Mouse (Mus musculus): ENCODE data around the gene Pik3ap1. TPM values are rescaled to one million over a fixed set of nuclear protein-coding genes. Genes with fewer than 3 reads are reported as not detected.

The Pik3ap1 gene
- polyA plus RNA-seq, 1 experiment from 2014 or later = 3.0 TPM

DNA sequence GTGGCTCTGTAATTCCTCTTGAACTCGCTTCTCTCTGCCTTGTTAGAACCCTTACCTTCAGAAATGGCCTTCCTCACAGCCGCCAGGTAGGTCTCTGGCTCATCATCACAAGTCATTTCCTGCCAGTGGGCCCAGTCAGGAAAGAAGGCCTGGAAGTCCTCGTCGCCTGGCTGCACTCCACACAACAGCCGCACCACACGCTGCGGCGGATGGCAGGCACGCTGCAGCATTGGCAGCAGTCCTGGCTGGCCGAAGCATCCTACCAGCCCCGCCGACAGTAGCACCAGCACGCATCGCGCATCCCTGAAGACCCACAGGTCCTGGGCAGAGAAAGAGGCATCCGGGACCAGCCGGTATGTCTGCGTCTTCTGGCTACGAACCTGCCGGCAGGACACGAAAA, 9.1 kb downstream of the Pik3ap1 start:
- no peak overlapping the region for H3K4me2 ChIP-seq (ENCODE audit: low read depth, low read length)
- no peak overlapping the region for H3K27ac ChIP-seq (replicated peaks; ENCODE audit: low read depth, low read length)
- H3K9ac ChIP-seq (replicated peaks; ENCODE audit: low read length) = no peak overlapping the region
- H3K36me3 ChIP-seq (replicated peaks; ENCODE audit: control insufficient read depth, insufficient read depth, low read depth, low read length) = no peaks in the 10 kb centered on the region
- ATAC-seq (replicated peaks; ENCODE audit: insufficient number of reproducible peaks, low FRiP score, low TSS enrichment, low read depth) (no peak), DNase-seq (ENCODE audit: low spot score) (no peak)
- 82% methylated on average over 21 of the region's 21 CpGs for WGBS
- no peaks in the 10 kb centered on the region for H3K4me1 ChIP-seq (ENCODE audit: control insufficient read depth, insufficient read depth, low read length)
- H3K27me3 ChIP-seq (ENCODE audit: control insufficient read depth, insufficient read depth, low read length) = no peaks in the 10 kb centered on the region
- H3K4me3 ChIP-seq (ENCODE audit: low read depth, low read length) = no peak overlapping the region
- H3K9me3 ChIP-seq (replicated peaks; ENCODE audit: control insufficient read depth, low read length) = no peaks in the 10 kb centered on the region

- Histone ChIP-seq H3K4me2 (ENCODE audit: low read depth, low read length) (no peak overlapping the region), H3K9ac (replicated peaks; ENCODE audit: low read length) (no peak overlapping the region), H3K4me1 (ENCODE audit: control insufficient read depth, insufficient read depth, low read length) (no peaks in the 10 kb centered on the region), H3K36me3 (replicated peaks; ENCODE audit: control insufficient read depth, insufficient read depth, low read depth, low read length) (no peaks in the 10 kb centered on the region), H3K27ac (replicated peaks; ENCODE audit: low read depth, low read length) (no peak overlapping the region), H3K27me3 (ENCODE audit: control insufficient read depth, insufficient read depth, low read length) (no peaks in the 10 kb centered on the region), H3K9me3 (replicated peaks; ENCODE audit: control insufficient read depth, low read length) (no peaks in the 10 kb centered on the region), H3K4me3 (ENCODE audit: low read depth, low read length) (no peak overlapping the region)
- ATAC-seq (replicated peaks; ENCODE audit: insufficient number of reproducible peaks, low FRiP score, low TSS enrichment, low read depth) = no peak
- 81% methylated on average over 1 of the region's 1 CpGs for WGBS
- DNase-seq (ENCODE audit: low spot score) = no peak
These were observed 9.8 kb downstream of the Pik3ap1 start for GRCm38 (mm10) chr19:41375096-41375495.

DNA sequence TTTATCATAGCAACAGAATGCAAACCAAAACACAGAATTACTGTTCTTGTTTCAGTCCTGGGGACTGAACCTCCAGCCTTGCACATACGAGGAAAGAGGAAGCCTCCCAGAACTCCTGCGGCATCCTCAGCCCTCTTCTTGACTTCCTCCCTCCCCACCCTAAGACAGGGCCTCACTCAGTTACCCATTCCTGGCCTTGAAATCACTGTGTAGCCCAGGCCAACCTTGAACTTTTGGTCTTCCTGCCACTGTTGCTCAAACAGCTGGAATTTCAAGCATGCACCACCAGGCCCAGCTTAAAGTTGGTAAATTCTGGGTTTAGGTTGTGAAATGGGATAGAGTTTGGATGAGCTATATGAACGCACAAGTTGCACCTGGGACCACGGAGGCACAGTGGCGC, 10.2 kb downstream of the Pik3ap1 start:
- WGBS = 92% methylated on average over 5 of the region's 5 CpGs
- H3K9me3 ChIP-seq (replicated peaks; ENCODE audit: control insufficient read depth, low read length) = no peaks in the 10 kb centered on the region
- no peak overlapping the region for H3K4me2 ChIP-seq (ENCODE audit: low read depth, low read length)
- H3K27me3 ChIP-seq (ENCODE audit: control insufficient read depth, insufficient read depth, low read length) = no peaks in the 10 kb centered on the region
- no peak overlapping the region for H3K9ac ChIP-seq (replicated peaks; ENCODE audit: low read length)
- no peak overlapping the region for H3K4me3 ChIP-seq (ENCODE audit: low read depth, low read length)
- ATAC-seq (replicated peaks; ENCODE audit: insufficient number of reproducible peaks, low FRiP score, low TSS enrichment, low read depth) (no peak), DNase-seq (ENCODE audit: low spot score) (no peak)
- no peaks in the 10 kb centered on the region for H3K4me1 ChIP-seq (ENCODE audit: control insufficient read depth, insufficient read depth, low read length)
- no peak overlapping the region for H3K27ac ChIP-seq (replicated peaks; ENCODE audit: low read depth, low read length)
- H3K36me3 ChIP-seq (replicated peaks; ENCODE audit: control insufficient read depth, insufficient read depth, low read depth, low read length) = no peaks in the 10 kb centered on the region

GRCm38 (mm10) chr19:41372322-41372721, 12.6 kb downstream of the Pik3ap1 start:
- H3K27ac ChIP-seq (replicated peaks; ENCODE audit: low read depth, low read length) = no peak overlapping the region
- WGBS = 93% methylated on average over 4 of the region's 4 CpGs
- H3K4me2 ChIP-seq (ENCODE audit: low read depth, low read length) = no peak overlapping the region
- H3K9ac ChIP-seq (replicated peaks; ENCODE audit: low read length) = no peak overlapping the region
- H3K36me3 ChIP-seq (replicated peaks; ENCODE audit: control insufficient read depth, insufficient read depth, low read depth, low read length) = no peaks in the 10 kb centered on the region
- H3K4me1 ChIP-seq (ENCODE audit: control insufficient read depth, insufficient read depth, low read length) = no peaks in the 10 kb centered on the region
- no peaks in the 10 kb centered on the region for H3K27me3 ChIP-seq (ENCODE audit: control insufficient read depth, insufficient read depth, low read length)
- H3K9me3 ChIP-seq (replicated peaks; ENCODE audit: control insufficient read depth, low read length) = no peaks in the 10 kb centered on the region
- DNase-seq (ENCODE audit: low spot score) (no peak), ATAC-seq (replicated peaks; ENCODE audit: insufficient number of reproducible peaks, low FRiP score, low TSS enrichment, low read depth) (no peak)
- H3K4me3 ChIP-seq (ENCODE audit: low read depth, low read length) = no peak overlapping the region

- H3K9me3 ChIP-seq (replicated peaks; ENCODE audit: control insufficient read depth, low read length) = no peaks in the 10 kb centered on the region
- H3K36me3 ChIP-seq (replicated peaks; ENCODE audit: control insufficient read depth, insufficient read depth, low read depth, low read length) = no peaks in the 10 kb centered on the region
- ATAC-seq (replicated peaks; ENCODE audit: insufficient number of reproducible peaks, low FRiP score, low TSS enrichment, low read depth) (no peak), DNase-seq (ENCODE audit: low spot score) (no peak)
- H3K27me3 ChIP-seq (ENCODE audit: control insufficient read depth, insufficient read depth, low read length) = no peaks in the 10 kb centered on the region
- no peak overlapping the region for H3K4me3 ChIP-seq (ENCODE audit: low read depth, low read length)
- H3K4me1 ChIP-seq (ENCODE audit: control insufficient read depth, insufficient read depth, low read length) = no peaks in the 10 kb centered on the region
- no peak overlapping the region for H3K27ac ChIP-seq (replicated peaks; ENCODE audit: low read depth, low read length)
- H3K9ac ChIP-seq (replicated peaks; ENCODE audit: low read length) = no peak overlapping the region
- no peak overlapping the region for H3K4me2 ChIP-seq (ENCODE audit: low read depth, low read length)
- 83% methylated on average over 4 of the region's 4 CpGs for WGBS
These were observed 13.5 kb downstream of the Pik3ap1 start for GRCm38 (mm10) chr19:41371373-41371772.

GRCm38 (mm10) chr19:41369557-41370460, 15.1 kb downstream of the Pik3ap1 start:
- 84% methylated on average over 11 of the region's 11 CpGs for WGBS
- ATAC-seq (replicated peaks; ENCODE audit: insufficient number of reproducible peaks, low FRiP score, low TSS enrichment, low read depth) (no peak), DNase-seq (ENCODE audit: low spot score) (no peak)

GRCm38 (mm10) chr19:41366854-41367517, 17.9 kb downstream of the Pik3ap1 start:
- 81% methylated on average over 9 of the region's 9 CpGs for WGBS

More at GRCm38 (mm10) chr19:41369557-41370460, 15.1 kb downstream of the Pik3ap1 start:
- no peak overlapping the region for H3K4me3 ChIP-seq (ENCODE audit: low read depth, low read length)
- H3K4me1 ChIP-seq (ENCODE audit: control insufficient read depth, insufficient read depth, low read length) = no peaks in the 10 kb centered on the region
- no peak overlapping the region for H3K4me2 ChIP-seq (ENCODE audit: low read depth, low read length)
- no peak overlapping the region for H3K27ac ChIP-seq (replicated peaks; ENCODE audit: low read depth, low read length)
- H3K36me3 ChIP-seq (replicated peaks; ENCODE audit: control insufficient read depth, insufficient read depth, low read depth, low read length) = no peaks in the 10 kb centered on the region
- no peaks in the 10 kb centered on the region for H3K27me3 ChIP-seq (ENCODE audit: control insufficient read depth, insufficient read depth, low read length)
- H3K9me3 ChIP-seq (replicated peaks; ENCODE audit: control insufficient read depth, low read length) = no peaks in the 10 kb centered on the region
- no peak overlapping the region for H3K9ac ChIP-seq (replicated peaks; ENCODE audit: low read length)

More at GRCm38 (mm10) chr19:41366854-41367517, 17.9 kb downstream of the Pik3ap1 start:
- Histone ChIP-seq H3K27me3 (ENCODE audit: control insufficient read depth, insufficient read depth, low read length) (no peaks in the 10 kb centered on the region), H3K27ac (replicated peaks; ENCODE audit: low read depth, low read length) (no peak overlapping the region), H3K4me1 (ENCODE audit: control insufficient read depth, insufficient read depth, low read length) (no peaks in the 10 kb centered on the region), H3K36me3 (replicated peaks; ENCODE audit: control insufficient read depth, insufficient read depth, low read depth, low read length) (no peaks in the 10 kb centered on the region), H3K4me3 (ENCODE audit: low read depth, low read length) (no peak overlapping the region), H3K9ac (replicated peaks; ENCODE audit: low read length) (no peak overlapping the region), H3K4me2 (ENCODE audit: low read depth, low read length) (no peak overlapping the region), H3K9me3 (replicated peaks; ENCODE audit: control insufficient read depth, low read length) (no peaks in the 10 kb centered on the region)
- DNase-seq (ENCODE audit: low spot score) (no peak), ATAC-seq (replicated peaks; ENCODE audit: insufficient number of reproducible peaks, low FRiP score, low TSS enrichment, low read depth) (no peak)
